Mouse (Mus musculus) spleen, adult 2 months (tissue): ENCODE results near the gene Lrba.

Experiments
- CTCF ChIP-seq: fragments of 200-500 bp; IDR thresholded peaks from 2 replicates; pipeline ENCODE4 v1.5.1; 2011; ENCODE audit warnings: mild to moderate bottlenecking, inconsistent platforms; ENCODE audit not compliant: insufficient read depth, insufficient read length, insufficient replicate concordance; ENCODE audit errors: extremely low read depth
- POLR2A ChIP-seq: fragments of 200-500 bp; IDR thresholded peaks from 2 replicates; pipeline ENCODE4 v1.6.1; 2011; ENCODE audit warnings: low read depth, low read length, inconsistent platforms

- TF ChIP-seq CTCF (no peak), POLR2A (no peak)
Observed at GRCm38 (mm10) chr3:86214248-86214647, 10.2 kb upstream of the Lrba start.
